9 mouse cellular contexts compared by ENCODE assay signal in the genomic region with DNA sequence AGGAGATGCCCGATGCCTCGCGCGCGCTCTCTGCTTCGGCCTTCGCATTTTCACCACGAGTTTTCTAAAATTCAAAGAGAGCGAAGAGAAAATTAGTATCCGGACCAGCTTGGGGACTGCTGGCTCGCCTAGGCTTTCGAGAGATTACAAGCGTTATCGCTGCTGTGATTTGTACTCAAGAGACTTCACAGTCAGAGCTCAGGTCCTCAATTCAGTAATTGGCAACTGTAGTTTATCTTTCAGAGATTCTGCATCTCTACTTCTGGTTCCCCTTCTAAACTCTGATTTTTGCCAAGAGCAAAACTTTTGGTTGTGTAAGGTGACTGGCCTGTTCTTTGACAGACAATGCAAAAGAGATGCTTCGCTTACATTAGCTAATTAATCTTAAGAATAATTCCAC. TPM values are rescaled to one million over a fixed set of nuclear protein-coding genes. Genes with fewer than 3 reads are reported as not detected.
DNase-seq lines count a peak whose midpoint lies in the region; ATAC-seq and TF ChIP-seq lines count a peak whose summit lies in the region.
"Had no signal": no experiment of that assay in that cellular context is flagged by ENCODE, and none has a peak within 500 bp of the region (broad histone marks: within the 10 kb centered on the region; RNA-seq: fewer than 3 reads in every experiment).

No protein-coding gene starts in this region.

- no peak for DNase-seq in cerebellum, adult 2 months
- DNase-seq in cerebellum, adult 9-11 months = no peak
- DNase-seq in thymus, adult 2 months = no peak
- no peak for DNase-seq in thymus, postnatal 0 days (ENCODE audit: low spot score)
- no peak for DNase-seq in frontal cortex, postnatal 25 days (ENCODE audit: low spot score in 2 of 2)
- no peak for DNase-seq in gastrocnemius, postnatal 4 days (ENCODE audit: low spot score in 2 of 2)
- no peak for DNase-seq in thymus, postnatal 10 days (ENCODE audit: low spot score in 2 of 2)

- peak overlapping the region; percentile 30 for H3K27ac ChIP-seq in cerebellum, adult 2 months (ENCODE audit: insufficient read depth, low read length)
- no peak overlapping the region for H3K27ac ChIP-seq in thymus, adult 2 months (ENCODE audit: control insufficient read depth, insufficient read depth, low read length)
- peak overlapping the region; percentile 94 for H3K27ac ChIP-seq in liver, embryonic 15.5 days (replicated peaks)

- peak overlapping the region; percentile 96 for H3K4me2 ChIP-seq in liver, embryonic 15.5 days

- WGBS in cerebellum, adult 2 months = 3% methylated on average over 15 of the region's 15 CpGs
- 7% methylated on average over 15 of the region's 15 CpGs for WGBS in thymus, adult 2 months
- WGBS in liver, embryonic 15.5 days (ENCODE audit: insufficient replicate concordance) = 4% methylated on average over 15 of the region's 15 CpGs

- ATAC-seq in liver, embryonic 15.5 days (ENCODE audit: insufficient read depth) = no peak

- H3K9me3 ChIP-seq in liver, embryonic 15.5 days (replicated peaks) = no peaks in the 10 kb centered on the region

- H3K9ac ChIP-seq in liver, embryonic 15.5 days = peak overlapping the region; percentile 69

- H3K4me3 ChIP-seq in cerebellum, adult 2 months (replicated peaks; ENCODE audit: insufficient read depth, low read depth, low read length) = peak overlapping the region; percentile 65
- H3K4me3 ChIP-seq in thymus, adult 2 months (ENCODE audit: control insufficient read depth, insufficient read depth, low read length) = peak overlapping the region; percentile 71
- peak overlapping the region; percentile 71 for H3K4me3 ChIP-seq in liver, embryonic 15.5 days (replicated peaks)

- no peaks in the 10 kb centered on the region for H3K36me3 ChIP-seq in thymus, adult 2 months (ENCODE audit: control insufficient read depth, insufficient read depth, low read length)
- no peaks in the 10 kb centered on the region for H3K36me3 ChIP-seq in liver, embryonic 15.5 days (replicated peaks)

- no peak for TF ChIP-seq CTCF in cerebellum, adult 2 months (IDR thresholded peaks at IDR 0.05; ENCODE audit: borderline replicate concordance, insufficient read depth, low read depth, low read length)
- TF ChIP-seq CTCF in thymus, adult 2 months (IDR thresholded peaks at IDR 0.05; ENCODE audit: borderline replicate concordance, control insufficient read depth, extremely low read depth, insufficient read depth, low read length, poor library complexity) = no peak

- no peaks in the 10 kb centered on the region for H3K4me1 ChIP-seq in cerebellum, adult 2 months (ENCODE audit: control insufficient read depth, insufficient read depth, low read length)
- H3K4me1 ChIP-seq in thymus, adult 2 months (replicated peaks; ENCODE audit: control insufficient read depth, insufficient read depth, low read length) = no peaks in the 10 kb centered on the region
- H3K4me1 ChIP-seq in liver, embryonic 15.5 days (replicated peaks) = peaks cover 16% of the 10 kb centered on the region

- no peaks in the 10 kb centered on the region for H3K27me3 ChIP-seq in cerebellum, adult 2 months (ENCODE audit: control insufficient read depth, insufficient read depth, low read length)
- no peaks in the 10 kb centered on the region for H3K27me3 ChIP-seq in thymus, adult 2 months (ENCODE audit: control insufficient read depth, insufficient read depth, low read length)
- 0 out of 2 replicates have a peak, but pooled peaks cover 3% of the 10 kb centered on the region for H3K27me3 ChIP-seq in liver, embryonic 15.5 days

- no peak for TF ChIP-seq POLR2A in cerebellum, adult 2 months (IDR thresholded peaks at IDR 0.05; ENCODE audit: borderline replicate concordance, insufficient read depth, low read length)
- no peak for TF ChIP-seq POLR2A in thymus, adult 2 months (IDR thresholded peaks at IDR 0.05; ENCODE audit: control insufficient read depth, extremely low read depth, insufficient read depth, low read length, poor library complexity)

RNA-seq across cellular contexts. Expression of a gene that starts 0.6 kb away (rescaled TPM):
- polyA plus RNA-seq in cerebellum, adult 2 months (2012; rRNA removed) = 13.6 and 15.0 TPM in 2 replicates
- 3.3 and 3.9 TPM in 2 replicates for polyA plus RNA-seq in thymus, adult 2 months (2012; rRNA removed)
- polyA plus RNA-seq in thymus, postnatal 0 days (2015; fragmentation: Nextera tagmentation; extraction: Ambion mirVana) = 4.7 and 5.3 TPM in 2 replicates
- polyA plus RNA-seq in liver, embryonic 15.5 days (2015; fragmentation: Nextera tagmentation; extraction: Ambion mirVana) = 1.5 and 1.6 TPM in 2 replicates
- 10 to 100 TPM; 21.2 to 23.7 TPM for total RNA-seq in gastrocnemius, postnatal 4 days (2021)

RNA-seq across cellular contexts. Expression of a gene that starts 44.7 kb away (rescaled TPM):
- not detected in 2 replicates for polyA plus RNA-seq in cerebellum, adult 2 months (2012; rRNA removed)
- polyA plus RNA-seq in thymus, adult 2 months (2012; rRNA removed) = 0.15 and 0.22 TPM in 2 replicates
- polyA plus RNA-seq in thymus, postnatal 0 days (2015; fragmentation: Nextera tagmentation; extraction: Ambion mirVana) = not detected in 2 replicates
- not detected in 2 replicates for polyA plus RNA-seq in liver, embryonic 15.5 days (2015; fragmentation: Nextera tagmentation; extraction: Ambion mirVana)
- total RNA-seq in gastrocnemius, postnatal 4 days (2021) = not detected
- total RNA-seq: common myeloid progenitor, adult 5-6 weeks had no signal

RNA-seq across cellular contexts. Expression of a gene that starts 47.4 kb away (rescaled TPM):
- polyA plus RNA-seq in cerebellum, adult 2 months (2012; rRNA removed) = 7.4 and 8.0 TPM in 2 replicates
- polyA plus RNA-seq in thymus, adult 2 months (2012; rRNA removed) = 1.1 and 1.2 TPM in 2 replicates
- 0.18 and 0.46 TPM in 2 replicates for polyA plus RNA-seq in thymus, postnatal 0 days (2015; fragmentation: Nextera tagmentation; extraction: Ambion mirVana)
- 0.10 TPM in 1 of 2 replicates, not detected in the other for polyA plus RNA-seq in liver, embryonic 15.5 days (2015; fragmentation: Nextera tagmentation; extraction: Ambion mirVana)
- 1 to 10 TPM; 4.2 to 4.5 TPM for total RNA-seq in gastrocnemius, postnatal 4 days (2021)
